Mouse (Mus musculus) kidney, adult 2 months (tissue): ENCODE data around the gene F2.

ENCODE experiments used
- CTCF ChIP-seq: fragments of 200-500 bp; conservative IDR thresholded peaks from 2 replicates; pipeline ENCODE4 v1.5.1; 2011; ENCODE audit warnings: low read depth, mild to moderate bottlenecking, control low read depth, low read length, moderate library complexity, mixed read lengths; ENCODE audit not compliant: insufficient read depth, insufficient read length
- POLR2A ChIP-seq: fragments of 200-500 bp; IDR thresholded peaks from one replicate; pipeline ENCODE4 v1.6.1; 2011; ENCODE audit warnings: low read depth, low read length, control low read depth

- TF ChIP-seq CTCF (no peak), POLR2A (no peak)
Measured at GRCm38 (mm10) chr2:91600475-91600874, 35.7 kb downstream of the F2 start.
